Mouse (Mus musculus) frontal cortex, postnatal 25 days (tissue): ENCODE data around the gene Suds3.

Experiments used
- DNase-seq, 2 experiments: peaks; one replicate each; pipeline ENCODE4 v3.0.0; 2022; ENCODE audit warnings: low spot score in 2 of 2

The Suds3 gene

DNA sequence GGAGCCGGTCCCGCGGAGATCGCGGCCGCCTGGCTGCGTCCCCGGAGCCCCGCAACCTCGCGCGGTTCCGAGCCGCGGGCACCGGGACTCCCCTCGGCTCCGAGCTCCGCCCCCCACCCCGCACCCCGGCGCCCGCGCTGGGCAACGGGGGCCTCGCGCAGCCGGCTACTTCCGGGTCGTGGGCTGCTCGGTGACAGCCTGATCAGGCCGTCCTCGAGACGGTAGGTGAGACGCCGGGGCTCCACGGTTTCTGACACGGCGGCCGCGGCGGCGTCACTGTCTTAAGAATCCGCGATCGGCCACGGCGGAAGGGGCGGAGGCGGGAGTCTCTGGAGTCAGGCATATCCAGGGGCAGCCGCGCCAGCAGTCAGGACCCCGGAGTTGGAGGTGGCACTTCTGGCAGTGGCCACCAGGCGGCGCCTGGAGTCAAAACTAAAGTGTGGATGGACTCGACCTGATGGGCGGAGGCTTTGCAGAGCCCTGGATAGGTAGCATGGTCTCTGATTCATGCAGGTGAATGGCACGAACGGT lies at the start of gene Suds3:
Gene Suds3 (minus strand): TSS at position 278 of the 531 bp plus-strand sequence.
- peak; percentile 99 to 100 for DNase-seq

DNA sequence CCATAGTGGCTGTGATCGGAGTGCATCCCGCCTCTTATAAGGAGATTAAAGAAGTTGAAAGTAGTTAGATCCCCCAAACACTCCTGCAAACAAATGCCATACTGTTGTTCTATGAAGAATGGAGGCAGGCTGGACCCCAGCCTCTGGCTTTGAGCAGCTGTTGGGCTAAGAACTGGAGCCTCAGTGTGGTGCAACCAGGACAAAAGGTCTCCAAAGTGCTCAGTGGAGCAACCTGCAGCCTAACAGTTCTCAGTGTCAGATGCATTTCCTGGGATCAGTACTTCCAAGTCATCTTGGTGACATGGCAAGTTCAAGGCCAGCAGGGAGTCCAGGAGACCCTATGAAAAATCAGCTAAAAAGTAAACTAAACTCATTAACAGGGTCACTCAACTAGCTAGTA lies 49.0 kb upstream of the Suds3 start:
- DNase-seq = no peak

DNA sequence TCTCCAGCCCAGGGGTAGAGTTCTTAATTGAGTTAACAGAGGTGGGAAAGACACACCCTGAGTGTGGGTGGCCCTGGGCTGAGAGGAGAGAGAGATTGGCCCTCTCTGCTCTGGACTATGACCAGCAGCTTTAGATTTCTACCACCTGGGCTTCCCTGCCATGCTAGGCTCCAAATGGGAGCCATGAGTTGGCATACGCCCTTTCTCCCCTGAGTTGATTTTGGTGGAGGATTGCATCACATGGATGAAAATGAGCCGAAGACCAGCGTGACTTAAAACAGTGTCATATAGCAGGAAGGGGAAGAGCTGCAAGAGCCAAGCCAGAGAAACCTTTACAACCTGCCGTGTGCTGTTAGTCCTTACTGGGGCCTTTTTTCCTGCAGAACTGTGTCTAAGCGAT lies 48.6 kb upstream of the Suds3 start:
- no peak for DNase-seq

DNA sequence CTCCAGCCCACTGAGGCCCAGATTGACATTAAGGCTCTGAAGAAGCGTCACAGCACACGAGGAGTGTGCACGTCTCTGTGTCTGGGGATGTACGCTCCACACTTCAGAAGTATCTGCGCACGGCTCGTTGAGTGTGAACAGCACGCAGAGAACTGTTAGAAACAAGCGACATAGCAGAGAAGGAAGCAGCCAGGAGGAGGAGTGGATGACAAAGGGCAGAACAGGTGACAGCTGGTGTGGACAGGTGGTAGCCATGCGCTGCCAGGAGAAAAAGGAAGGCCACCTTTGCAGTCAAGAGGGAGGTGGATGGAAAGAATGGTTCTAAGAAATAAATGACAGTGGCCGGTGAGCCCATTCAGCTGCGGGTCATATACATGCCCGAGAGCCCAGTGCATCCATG lies 47.9 kb upstream of the Suds3 start:
- DNase-seq = no peak

DNA sequence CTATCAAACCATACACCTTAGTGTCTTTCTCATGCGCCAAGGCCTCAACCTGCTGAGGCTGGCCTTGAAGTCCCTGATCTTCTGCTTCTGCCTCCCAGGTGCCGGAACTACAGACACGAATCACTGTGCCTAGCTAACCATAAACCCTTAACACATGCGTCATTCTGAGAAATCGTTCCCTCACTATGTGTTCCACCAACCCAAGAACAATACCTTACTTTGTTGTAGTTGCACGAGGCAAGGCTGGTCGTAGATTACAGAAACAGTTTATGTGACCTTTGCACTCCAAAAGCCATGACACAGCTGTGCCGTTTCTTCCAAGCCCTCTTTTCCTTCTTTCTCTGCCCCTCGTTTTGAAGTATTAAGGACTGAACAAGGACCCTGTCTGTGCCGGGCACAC lies 44.6 kb upstream of the Suds3 start:
- DNase-seq = no peak

DNA sequence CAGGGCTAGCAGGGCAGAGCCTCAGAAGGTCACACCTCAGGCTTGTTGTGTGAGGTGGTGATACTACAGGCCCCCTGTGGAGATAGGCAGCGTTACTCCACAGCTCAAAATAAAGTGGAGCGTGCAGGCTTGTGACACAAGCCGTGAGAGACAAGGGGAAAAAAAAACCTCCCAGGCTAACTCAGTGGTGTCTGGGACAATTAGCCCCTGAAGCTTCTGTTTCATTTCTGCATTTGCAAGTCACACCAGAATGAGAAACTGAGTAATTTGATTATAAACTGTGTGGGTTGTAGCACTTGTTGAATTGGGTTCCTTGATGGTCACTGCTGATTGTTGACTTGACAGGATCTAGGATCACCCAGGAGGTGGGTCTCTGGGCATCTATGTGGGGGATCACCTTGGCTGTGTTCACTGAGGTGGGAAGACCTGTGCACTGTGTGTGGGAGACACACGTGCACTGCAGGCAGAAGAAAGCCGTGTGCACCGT lies 43.9 kb upstream of the Suds3 start:
- DNase-seq = no peak

DNA sequence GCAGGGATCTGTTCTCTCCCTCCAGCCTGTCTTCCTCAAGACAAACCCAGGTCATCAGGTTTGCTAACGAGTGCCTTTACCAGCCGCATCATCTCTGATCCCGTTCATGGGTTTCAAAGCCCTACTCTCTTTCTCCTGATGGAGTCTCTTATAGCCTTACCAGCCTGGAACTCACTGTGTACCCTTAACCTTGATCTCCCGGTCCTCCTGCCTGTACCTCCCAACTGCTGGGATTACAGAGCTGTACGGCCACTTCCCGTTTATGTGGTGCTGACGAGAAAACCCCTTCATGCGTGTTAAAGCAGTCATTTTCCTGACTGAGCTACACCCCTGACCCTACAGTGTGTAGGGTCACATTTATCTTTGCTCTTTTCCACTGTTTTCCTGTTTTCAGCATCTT lies 43.4 kb upstream of the Suds3 start:
- DNase-seq = no peak

DNA sequence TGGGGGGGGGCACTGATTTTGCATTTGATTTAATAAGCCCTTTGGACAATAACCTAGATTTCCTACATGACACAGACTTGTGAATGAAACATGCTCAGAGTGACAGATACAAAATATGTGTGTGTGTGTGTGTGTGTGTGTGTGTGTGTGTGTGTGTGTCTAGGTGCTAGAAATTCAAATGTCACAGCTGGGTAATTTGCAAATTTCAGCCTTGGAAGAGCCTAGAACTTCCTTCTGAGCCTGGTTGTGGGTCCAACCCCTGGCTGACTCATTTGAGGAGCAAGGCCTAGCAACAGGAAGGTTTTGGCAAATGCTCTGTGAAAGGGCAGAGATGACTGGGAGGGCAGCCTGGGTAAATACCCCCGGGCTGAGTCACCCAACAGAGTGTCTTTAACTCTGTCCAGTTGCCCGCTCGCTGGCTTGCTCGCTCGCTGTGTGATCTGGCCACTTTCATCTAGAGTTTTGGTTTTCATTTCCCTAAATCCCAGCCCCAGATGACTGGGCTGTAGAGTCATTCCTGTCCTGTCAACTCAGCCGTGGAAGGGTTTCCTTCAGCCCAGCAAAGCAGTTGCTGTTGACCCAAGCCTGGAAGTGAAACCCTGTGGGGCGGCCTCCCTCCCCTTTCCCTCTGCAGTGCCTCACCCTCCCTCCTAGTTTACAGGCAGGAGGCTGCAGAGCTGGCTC lies 42.6 kb upstream of the Suds3 start:
- no peak for DNase-seq

DNA sequence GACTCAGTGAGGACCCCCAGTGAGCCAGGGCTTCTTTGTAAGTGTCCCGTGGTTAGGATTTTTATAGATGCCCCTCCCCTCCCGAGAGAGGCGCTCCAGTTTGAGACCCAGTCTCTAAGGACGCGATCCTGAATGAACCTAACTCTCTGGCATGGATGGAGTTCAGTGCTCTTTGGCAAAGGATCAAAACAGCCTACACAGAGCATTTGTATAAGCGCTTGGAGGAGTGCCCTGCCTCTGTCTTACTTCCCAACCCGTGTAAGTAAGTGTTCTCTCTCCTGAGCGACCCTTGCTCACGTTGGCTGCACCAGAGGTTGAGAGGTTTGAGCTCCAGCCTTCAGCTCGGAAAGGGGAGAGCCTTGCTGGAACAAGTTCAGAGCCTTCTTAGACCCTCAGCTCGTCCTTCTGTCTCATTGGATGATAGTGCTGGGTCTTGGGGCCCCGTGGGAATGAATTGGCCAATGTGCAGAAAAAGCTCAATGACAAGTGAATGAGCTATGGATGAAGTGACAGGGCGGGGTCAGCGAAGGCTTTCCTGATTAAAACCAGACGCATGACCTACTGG lies 37.7 kb upstream of the Suds3 start:
- no peak for DNase-seq

DNA sequence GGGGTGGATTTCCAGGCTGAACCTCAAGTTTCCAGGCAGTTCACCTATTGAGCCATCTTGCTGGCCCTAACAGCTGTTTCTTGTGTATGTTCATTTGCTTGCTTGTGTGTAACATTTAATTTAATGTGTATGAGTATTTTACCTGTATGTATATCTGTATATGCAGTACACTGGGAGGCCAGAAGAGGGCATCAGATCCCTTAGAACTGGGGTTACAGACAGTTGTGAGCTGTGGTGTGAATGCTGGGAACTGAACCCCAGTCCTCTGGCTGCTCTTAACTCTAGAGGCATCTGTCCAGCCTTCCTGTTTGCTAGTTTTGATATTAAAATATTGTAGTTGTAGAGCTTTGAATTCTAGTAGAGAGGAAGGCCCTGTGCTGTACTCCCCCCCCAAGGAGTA lies 37.0 kb upstream of the Suds3 start:
- DNase-seq = no peak

DNA sequence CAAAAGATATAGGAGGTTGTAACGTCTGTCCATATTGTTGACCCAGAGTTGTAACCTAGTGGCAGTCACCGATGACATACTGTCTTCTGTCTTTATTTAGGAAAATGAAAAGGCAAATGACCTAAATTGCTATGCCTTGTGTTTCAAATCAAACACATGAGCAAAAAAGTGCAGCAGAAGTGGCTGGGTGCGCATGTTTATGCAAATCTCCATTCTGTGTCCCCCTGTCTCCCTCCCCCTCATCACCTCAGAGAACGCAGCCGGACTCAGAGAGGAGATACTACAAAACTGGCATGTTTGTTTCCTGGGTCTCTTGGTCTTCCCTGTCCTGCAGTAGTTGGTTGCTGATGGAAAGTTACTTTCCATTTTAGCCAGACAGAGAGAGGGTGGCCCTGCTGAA lies 34.2 kb upstream of the Suds3 start:
- DNase-seq = no peak

DNA sequence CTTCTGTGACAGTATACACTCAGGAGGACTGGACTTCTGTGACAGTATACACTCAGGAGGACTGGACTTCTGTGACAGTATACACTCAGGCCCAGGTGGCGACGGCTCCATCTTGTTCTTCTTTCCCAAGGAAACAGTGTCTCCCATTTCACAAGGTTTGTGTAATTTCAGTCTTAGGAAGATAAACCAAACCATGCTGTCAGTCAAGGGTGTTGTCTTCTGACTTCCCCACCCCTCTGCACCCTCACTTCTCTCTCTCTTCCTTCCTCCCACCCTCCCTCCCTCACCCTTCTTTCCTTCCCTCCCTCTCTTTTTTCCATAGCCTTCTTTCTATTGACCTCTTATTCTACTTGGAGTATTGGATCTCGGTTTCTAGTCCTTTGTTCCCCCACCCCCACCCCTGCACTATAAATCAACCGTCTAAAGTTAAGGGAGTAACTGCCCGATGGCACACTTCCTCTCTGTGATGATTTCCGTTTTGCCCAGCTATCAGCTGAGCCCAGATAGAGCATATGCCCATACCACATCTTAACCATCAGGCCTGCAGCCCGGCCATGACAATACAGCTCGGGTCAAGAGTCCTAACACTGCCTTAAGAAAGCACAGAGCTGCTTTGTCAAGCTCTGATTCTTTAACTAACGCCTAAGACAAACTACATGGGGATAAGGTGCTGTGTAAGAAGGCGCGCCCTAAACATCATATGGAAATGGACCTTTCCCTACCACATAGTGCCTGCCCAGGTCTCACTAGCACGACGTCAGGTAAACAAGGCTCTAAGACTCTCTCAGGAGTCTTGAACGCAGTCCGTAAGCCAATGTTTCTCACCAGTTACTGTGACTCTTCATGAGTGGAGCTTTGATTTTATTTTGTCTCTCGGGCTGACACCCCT lies 33.4 kb upstream of the Suds3 start:
- DNase-seq = no peak

DNA sequence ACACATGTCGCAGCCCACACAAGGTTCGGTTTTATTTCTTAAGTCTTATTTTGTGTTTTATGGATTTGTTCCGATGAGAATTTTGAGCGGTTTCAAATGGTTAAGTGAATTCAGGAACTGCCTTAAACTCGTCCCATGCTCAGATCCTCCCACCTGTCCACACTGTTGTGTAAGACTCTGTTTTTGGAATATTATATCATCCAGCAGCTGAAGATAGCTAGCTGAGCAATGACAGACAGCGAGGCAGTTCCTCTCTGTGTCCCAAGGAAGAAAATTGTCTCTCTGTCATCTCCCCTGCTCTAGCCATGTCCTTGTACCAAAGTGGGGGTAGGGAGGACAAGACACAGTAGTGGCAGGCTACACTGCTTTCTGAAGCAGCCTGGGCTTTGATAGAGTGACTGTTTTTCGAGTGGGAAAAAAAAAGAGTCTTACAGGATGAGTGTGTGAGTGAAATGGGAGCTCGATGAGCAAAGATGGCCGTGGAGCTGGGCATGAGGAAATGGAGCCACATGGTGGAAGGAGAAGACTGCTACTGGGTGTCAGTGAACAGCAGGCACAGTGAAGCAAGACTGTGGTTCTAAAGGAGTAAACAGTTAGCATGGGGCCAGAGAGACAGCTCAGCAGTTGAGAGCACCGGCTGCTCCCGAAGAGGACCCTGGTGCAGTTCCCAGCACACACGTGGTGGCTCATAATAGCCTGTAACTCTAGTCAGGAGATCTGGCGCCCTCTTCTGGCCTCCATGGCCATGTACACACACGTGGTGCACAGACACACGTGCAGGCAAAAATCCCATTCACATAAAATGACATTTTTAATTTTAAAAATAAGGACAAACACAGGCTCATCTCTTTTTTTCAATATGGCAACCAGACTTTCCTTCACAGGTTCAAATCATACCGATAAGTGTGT lies 31.5 kb upstream of the Suds3 start:
- no peak for DNase-seq

DNA sequence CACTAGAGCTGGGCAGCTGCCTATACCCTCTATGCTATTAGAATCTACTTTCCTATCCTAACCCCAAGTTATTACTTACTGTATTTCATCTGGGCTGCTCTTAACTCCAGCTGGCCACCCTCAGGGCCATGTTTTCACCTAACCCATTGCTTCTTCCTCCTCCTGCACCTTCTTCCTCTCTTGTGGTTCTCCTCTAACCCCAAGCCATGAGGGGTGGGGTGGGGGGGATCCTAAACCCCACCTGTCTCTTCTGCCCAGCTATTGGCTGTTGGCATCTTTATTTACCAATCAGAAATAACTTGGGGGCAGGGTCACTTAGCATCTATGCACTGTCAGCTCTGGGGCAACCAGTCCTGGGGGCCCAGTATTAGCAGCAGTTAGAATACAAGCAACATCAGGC lies 30.3 kb upstream of the Suds3 start:
- no peak for DNase-seq

DNA sequence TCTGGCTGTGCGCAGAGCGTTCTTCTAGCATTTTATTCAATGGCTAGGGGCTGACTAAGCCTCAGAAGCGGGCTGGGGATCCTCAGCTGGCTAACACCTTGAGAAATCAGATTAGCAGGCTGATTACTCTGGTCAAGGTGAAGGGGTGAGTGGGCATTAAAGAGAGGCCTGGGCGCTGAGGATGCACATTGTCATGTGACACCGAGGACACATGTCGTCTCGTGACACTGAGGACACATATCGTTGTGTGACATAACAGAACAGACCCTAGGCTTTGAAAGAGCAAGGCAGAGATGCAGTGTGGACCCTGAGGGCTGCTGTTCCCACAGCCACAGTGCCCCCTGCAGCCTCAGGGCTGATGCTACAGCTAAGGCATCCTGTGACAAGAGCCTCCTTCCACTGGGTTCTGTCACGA lies 27.8 kb upstream of the Suds3 start:
- no peak for DNase-seq

DNA sequence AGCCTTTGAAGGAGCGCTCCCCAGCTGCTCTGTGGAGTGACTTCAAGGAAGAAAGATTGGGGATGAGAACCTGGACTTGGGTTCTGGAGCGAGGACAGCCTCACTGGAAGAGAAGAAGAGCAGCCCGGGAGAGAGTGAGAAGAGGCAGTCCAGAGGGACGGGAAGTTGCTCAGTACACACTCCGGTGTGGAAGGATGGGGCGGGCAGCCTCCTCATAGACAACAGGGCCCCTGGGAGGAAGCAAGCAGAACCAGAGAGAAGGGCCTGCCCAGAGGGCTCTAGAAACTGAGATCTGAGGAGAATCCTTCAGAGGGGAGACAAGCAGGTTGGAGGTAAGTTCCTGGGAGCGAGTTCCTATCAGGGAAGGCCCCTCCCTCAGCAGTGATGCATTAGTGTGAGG lies 24.5 kb upstream of the Suds3 start:
- no peak for DNase-seq

DNA sequence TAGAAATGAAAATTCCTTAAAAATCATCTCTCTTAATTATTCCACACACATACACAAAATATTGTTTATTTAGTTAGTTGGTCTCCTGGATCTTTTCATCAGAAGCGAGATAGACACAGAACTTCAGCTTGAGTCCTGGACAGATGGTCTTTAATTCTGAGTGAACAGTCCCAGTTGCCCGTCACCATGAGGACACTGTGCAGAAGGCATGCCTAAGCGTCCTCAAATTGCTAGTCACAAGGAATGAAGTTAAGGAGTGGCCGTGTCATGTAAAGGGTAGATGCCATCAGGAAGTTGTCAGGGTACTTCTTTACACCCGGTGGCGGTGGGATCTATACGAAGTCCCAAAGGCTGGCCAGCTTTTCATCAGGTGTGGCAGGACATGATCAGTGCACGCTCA lies 23.9 kb upstream of the Suds3 start:
- no peak for DNase-seq

DNA sequence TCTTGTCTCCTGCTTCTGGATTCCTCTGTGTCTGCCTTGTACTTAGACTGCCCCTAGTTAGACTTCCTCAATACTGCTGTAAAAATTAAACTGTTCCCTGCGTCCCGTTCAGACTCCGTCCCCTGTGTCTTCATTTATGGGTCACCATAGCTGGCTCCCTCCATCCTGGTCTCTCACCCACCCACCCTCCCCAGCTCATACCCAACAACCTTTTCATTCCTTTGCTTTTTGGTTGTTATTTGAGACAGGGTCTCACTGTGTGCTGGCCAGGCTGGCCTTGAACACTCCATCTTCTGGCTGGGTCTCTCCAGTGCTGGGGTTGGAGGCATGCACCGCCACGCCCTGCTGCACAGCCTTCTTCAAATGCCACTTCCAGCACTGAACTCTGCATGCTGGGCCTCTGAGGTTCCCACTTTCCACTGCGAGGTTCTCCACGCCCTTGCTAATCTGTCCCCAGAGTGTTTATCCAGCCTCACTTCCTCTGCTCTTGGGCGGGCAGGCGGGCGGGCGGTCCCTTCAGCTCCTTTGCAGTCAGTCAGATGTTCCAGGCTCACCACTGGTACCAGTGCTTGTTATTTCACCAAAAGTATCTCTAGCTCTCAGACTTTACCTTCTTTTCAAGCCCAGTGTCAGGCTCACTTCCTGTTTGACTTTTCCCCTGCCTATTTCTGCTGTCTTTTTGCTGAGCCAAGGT lies 22.5 kb upstream of the Suds3 start:
- DNase-seq = no peak

DNA sequence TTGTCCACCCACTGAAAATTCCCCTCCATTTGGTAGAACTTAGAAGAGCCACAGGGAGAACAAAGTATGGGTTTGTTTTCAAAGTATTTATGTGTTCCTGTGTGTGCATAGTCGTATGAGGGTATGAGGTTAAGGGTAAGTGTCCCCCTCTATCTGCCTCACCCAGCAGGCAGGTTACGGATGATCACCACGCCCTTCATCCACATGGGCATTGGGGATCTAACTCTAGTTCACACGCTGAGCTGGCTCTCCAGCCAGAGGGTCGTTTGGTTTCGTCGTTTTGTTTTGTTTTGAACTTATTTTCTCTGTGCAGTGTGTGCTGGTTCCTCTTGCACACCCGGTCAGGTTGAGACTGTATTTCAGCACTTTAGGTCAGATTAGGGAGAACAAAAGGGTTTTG lies 21.7 kb upstream of the Suds3 start:
- no peak for DNase-seq

DNA sequence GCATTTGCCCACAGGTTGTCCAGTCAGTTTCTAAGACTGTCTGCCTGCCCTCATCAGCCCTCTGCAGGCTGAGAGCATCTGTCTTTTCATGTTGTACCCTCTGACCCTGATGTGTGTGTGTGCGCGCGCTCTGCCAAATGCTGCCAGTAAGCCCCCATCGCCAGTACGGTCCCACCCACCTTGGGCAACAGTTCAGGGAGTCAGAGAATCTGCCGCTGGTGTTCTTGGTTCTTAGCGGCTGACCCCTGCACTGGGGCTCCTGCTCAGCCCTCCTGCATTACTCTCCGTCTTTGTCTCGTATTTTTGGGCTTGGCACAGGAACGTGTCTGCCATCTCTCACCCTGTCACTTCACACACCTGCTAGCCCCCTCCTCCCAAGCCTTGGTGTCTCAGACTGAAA lies 21.1 kb upstream of the Suds3 start:
- no peak for DNase-seq

DNA sequence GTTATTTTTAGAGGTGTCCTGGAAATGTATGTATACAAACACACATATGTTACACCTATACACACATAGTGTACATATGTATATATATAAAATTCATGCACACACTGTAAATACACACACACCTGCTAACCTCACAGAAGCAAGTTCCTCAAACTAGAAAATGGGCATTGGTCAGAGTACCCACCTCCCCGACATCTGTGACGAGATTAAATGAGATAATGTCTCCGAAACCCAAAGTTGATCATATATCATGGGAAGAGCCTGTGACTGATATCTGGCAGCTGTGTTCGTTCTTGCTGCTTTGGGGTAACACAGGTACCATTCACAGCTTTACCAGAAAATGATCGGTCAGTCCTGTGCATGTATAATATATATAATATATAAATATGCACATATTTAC lies 20.7 kb upstream of the Suds3 start:
- no peak for DNase-seq
